Mouse (Mus musculus) neural tube, embryonic 11.5 days (tissue): ENCODE measurements around the gene Pam16. TPM values are rescaled to one million over a fixed set of nuclear protein-coding genes. Genes with fewer than 3 reads are reported as not detected.
"Not testable (repeated sequence)": the region's sequence is repeated elsewhere in the genome, so short reads cannot be mapped to it uniquely, and the experiment has no call there.

Experiments
- ATAC-seq: fragments of 200-750 bp; cut with Nextera tagmentation; 2 replicates; pipeline ENCODE4 v1.8.0; 2017; ENCODE audit warnings: moderate number of reproducible peaks, mild to moderate bottlenecking, moderate TSS enrichment, moderate library complexity; ENCODE audit not compliant: insufficient read depth, low FRiP score, low TSS enrichment
- DNase-seq: peaks from one replicate; pipeline ENCODE4 v3.0.0-alpha.2; 2015; ENCODE audit warnings: low spot score
- H3K27ac ChIP-seq: fragments of 300-500 bp; sonication (generic); 2 replicates; pipeline ENCODE4 v1.5.1; 2014; ENCODE audit warnings: low read depth, mild to moderate bottlenecking, low read length
- H3K27me3 ChIP-seq: fragments of 300-500 bp; sonication (generic); 2 replicates; pipeline ENCODE4 v1.6.1; 2014; ENCODE audit warnings: mild to moderate bottlenecking, low read length, mixed read lengths; ENCODE audit not compliant: control insufficient read depth, insufficient read depth
- H3K36me3 ChIP-seq: fragments of 300-500 bp; sonication (generic); 2 replicates; pipeline ENCODE4 v1.6.1; 2014; ENCODE audit warnings: mild to moderate bottlenecking, low read length, moderate library complexity, mixed read lengths; ENCODE audit not compliant: control insufficient read depth, insufficient read depth
- H3K4me1 ChIP-seq: fragments of 300-500 bp; sonication (generic); 2 replicates; pipeline ENCODE4 v1.6.1; 2014; ENCODE audit warnings: low read length, mixed read lengths; ENCODE audit not compliant: control insufficient read depth, insufficient read depth
- H3K4me2 ChIP-seq: fragments of 300-500 bp; sonication (generic); 2 replicates; pipeline ENCODE4 v1.6.1; 2014; ENCODE audit warnings: low read depth, mild to moderate bottlenecking, moderate library complexity
- H3K4me3 ChIP-seq: fragments of 300-500 bp; sonication (generic); 2 replicates; pipeline ENCODE4 v1.5.1; 2014; ENCODE audit warnings: low read depth, low read length
- H3K9ac ChIP-seq: fragments of 300-500 bp; sonication (generic); 2 replicates; pipeline ENCODE4 v1.6.1; 2014; ENCODE audit warnings: mild to moderate bottlenecking, low read length
- H3K9me3 ChIP-seq: fragments of 300-500 bp; sonication (generic); 2 replicates; pipeline ENCODE4 v1.6.1; 2016; ENCODE audit warnings: low read length; ENCODE audit not compliant: control insufficient read depth
- WGBS: fragments of 180-500 bp; shearing (Covaris S2); extraction: QIAGEN DNeasy Blood & Tissue Kit; methylation state at CpG from one replicate; pipeline ENCODE4 v1.1.7; 2014; 5-methylcytosine and 5-hydroxymethylcytosine counted together
- polyA plus RNA-seq: library from polyadenylated mRNA; unstranded; fragments of >200 nt; fragmentation: Nextera tagmentation; extraction: Ambion mirVana; gene quantifications from 2 replicates; pipeline ENCODE4 v1.2.1, GENCODE M21; 2014

The Pam16 gene
- polyA plus RNA-seq, 1 experiment from 2014 or later, result 94.3 TPM

GRCm38 (mm10) chr16:4585642-4586530 lies 38.9 kb downstream of the Pam16 start:
- peak overlapping the region; percentile 60 for H3K9ac ChIP-seq
- H3K36me3 ChIP-seq, result no peaks in the 10 kb centered on the region; the same call in 1 of the 2 replicates
- ATAC-seq, result peak; percentile 23; the same call in 1 of the 2 replicates
- peak overlapping the region; percentile 34 for H3K4me3 ChIP-seq
- peaks cover 11% of the 10 kb centered on the region for H3K4me1 ChIP-seq
- peak overlapping the region; percentile 76 for H3K27ac ChIP-seq
- H3K9me3 ChIP-seq, result no peaks in the 10 kb centered on the region
- no peak for DNase-seq
- no peaks in the 10 kb centered on the region for H3K27me3 ChIP-seq
- H3K4me2 ChIP-seq, result peak overlapping the region; percentile 57
- WGBS, result 12% methylated on average over 14 of the region's 14 CpGs

- H3K4me2 ChIP-seq, result no peak overlapping the region
- no peak overlapping the region for H3K27ac ChIP-seq
- H3K4me1 ChIP-seq, result peaks cover 11% of the 10 kb centered on the region
- DNase-seq (no peak), ATAC-seq (no peak)
- H3K9me3 ChIP-seq, result no peaks in the 10 kb centered on the region
- no peak overlapping the region for H3K9ac ChIP-seq
- H3K36me3 ChIP-seq, result no peaks in the 10 kb centered on the region
- no peak overlapping the region for H3K4me3 ChIP-seq
- WGBS, result 84% methylated on average over 5 of the region's 5 CpGs
- H3K27me3 ChIP-seq, result no peaks in the 10 kb centered on the region
Measured at GRCm38 (mm10) chr16:4584438-4584837, 40.4 kb downstream of the Pam16 start.

- DNase-seq (no peak), ATAC-seq (no peak)
- 79% methylated on average over 3 of the region's 3 CpGs for WGBS
Measured at GRCm38 (mm10) chr16:4583807-4584206, 41.0 kb downstream of the Pam16 start.

GRCm38 (mm10) chr16:4581179-4581578 lies 43.6 kb downstream of the Pam16 start:
- not testable (repeated sequence) for H3K36me3 ChIP-seq, H3K4me2 ChIP-seq, ATAC-seq, H3K27ac ChIP-seq, H3K9me3 ChIP-seq, DNase-seq, H3K9ac ChIP-seq, H3K4me1 ChIP-seq, H3K27me3 ChIP-seq, H3K4me3 ChIP-seq
- 89% methylated on average over 3 of the region's 4 CpGs for WGBS

More at GRCm38 (mm10) chr16:4583807-4584206, 41.0 kb downstream of the Pam16 start:
- H3K4me3 ChIP-seq, result no peak overlapping the region
- H3K4me2 ChIP-seq, result no peak overlapping the region
- no peaks in the 10 kb centered on the region for H3K9me3 ChIP-seq
- H3K27me3 ChIP-seq, result no peaks in the 10 kb centered on the region
- H3K36me3 ChIP-seq, result no peaks in the 10 kb centered on the region
- H3K9ac ChIP-seq, result no peak overlapping the region
- H3K4me1 ChIP-seq, result peaks cover 11% of the 10 kb centered on the region
- H3K27ac ChIP-seq, result no peak overlapping the region

- 71% methylated on average over 7 of the region's 7 CpGs for WGBS
- Histone ChIP-seq H3K9ac (no peak overlapping the region), H3K4me2 (no peak overlapping the region)
Measured at GRCm38 (mm10) chr16:4578630-4579029, 46.2 kb downstream of the Pam16 start.

GRCm38 (mm10) chr16:4576873-4577272 lies 47.9 kb downstream of the Pam16 start:
- Histone ChIP-seq H3K27me3 (no peaks in the 10 kb centered on the region), H3K36me3 (no peaks in the 10 kb centered on the region), H3K4me2 (no peak overlapping the region), H3K9me3 (no peaks in the 10 kb centered on the region), H3K4me1 (no peaks in the 10 kb centered on the region), H3K4me3 (no peak overlapping the region), H3K27ac (no peak overlapping the region), H3K9ac (no peak overlapping the region)
- ATAC-seq (no peak), DNase-seq (no peak)
- WGBS, result 67% methylated on average over 2 of the region's 2 CpGs

More at GRCm38 (mm10) chr16:4578630-4579029, 46.2 kb downstream of the Pam16 start:
- Histone ChIP-seq H3K4me3 (no peak overlapping the region), H3K9me3 (no peaks in the 10 kb centered on the region), H3K27ac (no peak overlapping the region), H3K27me3 (no peaks in the 10 kb centered on the region), H3K36me3 (no peaks in the 10 kb centered on the region), H3K4me1 (no peaks in the 10 kb centered on the region)
- DNase-seq (no peak), ATAC-seq (no peak)

- ATAC-seq (no peak), DNase-seq (no peak)
- 49% methylated on average over 2 of the region's 2 CpGs for whole genome bisulfite sequencing
Measured at GRCm38 (mm10) chr16:4576038-4576437, 48.8 kb downstream of the Pam16 start.

GRCm38 (mm10) chr16:4570737-4571136 lies 54.1 kb downstream of the Pam16 start:
- DNase-seq, result no peak
- no peak overlapping the region for H3K4me3 ChIP-seq
- H3K9me3 ChIP-seq, result no peaks in the 10 kb centered on the region
- WGBS, result 65% methylated on average over 4 of the region's 4 CpGs
- H3K9ac ChIP-seq, result no peak overlapping the region
- H3K4me1 ChIP-seq, result no peaks in the 10 kb centered on the region
- H3K27me3 ChIP-seq, result no peaks in the 10 kb centered on the region
- H3K4me2 ChIP-seq, result no peak overlapping the region
- H3K27ac ChIP-seq, result no peak overlapping the region
- no peaks in the 10 kb centered on the region for H3K36me3 ChIP-seq
- ATAC-seq, result no peak

More at GRCm38 (mm10) chr16:4576038-4576437, 48.8 kb downstream of the Pam16 start:
- H3K27me3 ChIP-seq, result no peaks in the 10 kb centered on the region
- no peak overlapping the region for H3K27ac ChIP-seq
- no peaks in the 10 kb centered on the region for H3K36me3 ChIP-seq
- H3K4me1 ChIP-seq, result no peaks in the 10 kb centered on the region
- no peak overlapping the region for H3K9ac ChIP-seq
- no peak overlapping the region for H3K4me2 ChIP-seq
- no peak overlapping the region for H3K4me3 ChIP-seq
- H3K9me3 ChIP-seq, result no peaks in the 10 kb centered on the region

GRCm38 (mm10) chr16:4567912-4568311 lies 56.9 kb downstream of the Pam16 start:
- Histone ChIP-seq H3K4me2 (no peak overlapping the region), H3K4me1 (no peaks in the 10 kb centered on the region), H3K27me3 (no peaks in the 10 kb centered on the region), H3K36me3 (no peaks in the 10 kb centered on the region), H3K4me3 (no peak overlapping the region), H3K27ac (no peak overlapping the region), H3K9ac (no peak overlapping the region), H3K9me3 (no peaks in the 10 kb centered on the region)
- 18% methylated on average over 4 of the region's 4 CpGs for WGBS
- DNase-seq (peak; percentile 90), ATAC-seq (peak; percentile 71)
